Mouse (Mus musculus): ENCODE results near the gene Phospho1. TPM values are rescaled to one million over a fixed set of nuclear protein-coding genes. Genes with fewer than 3 reads are reported as not detected.
A peak's percentile ranks its signal among the peaks of the same experiment; 100 is the strongest.

Gene Phospho1
- polyA plus RNA-seq, 1 experiment = 165 TPM

DNA sequence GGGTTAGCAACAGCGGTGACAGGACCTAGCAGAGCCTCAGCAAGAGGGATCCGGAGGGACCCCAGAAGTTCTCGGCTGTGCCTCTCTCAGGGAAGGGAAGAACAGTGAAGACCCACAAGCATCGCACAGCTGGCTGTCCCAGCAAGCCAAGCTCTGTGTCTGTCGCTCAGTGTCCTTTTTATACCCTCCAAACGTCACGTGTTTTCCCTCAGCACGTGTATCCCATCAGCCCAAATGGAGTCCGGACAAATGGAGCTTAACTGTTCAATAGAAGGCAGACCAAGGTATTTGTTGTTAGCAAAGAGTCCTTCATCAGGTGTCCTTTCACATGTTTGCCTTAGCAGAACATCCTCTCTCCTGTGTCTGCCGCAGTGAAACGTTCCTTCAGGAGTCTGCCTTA lies 42.7 kb upstream of the Phospho1 start:
- Histone ChIP-seq H3K36me3 (ENCODE audit: control insufficient read depth, insufficient read depth) (no peaks in the 10 kb centered on the region), H3K27me3 (ENCODE audit: control insufficient read depth, insufficient read depth, insufficient read length) (no peaks in the 10 kb centered on the region), H3K79me2 (ENCODE audit: control insufficient read depth, insufficient read depth) (no peaks in the 10 kb centered on the region), H3K4me3 (no peak overlapping the region), H3ac (ENCODE audit: control insufficient read depth, insufficient read length) (no peak overlapping the region), H3K4me2 (ENCODE audit: low read depth) (no peak overlapping the region)
- TF ChIP-seq USF1 (IDR thresholded peaks at IDR 0.05; ENCODE audit: low read depth) = no peak
- TF ChIP-seq MYOD1 (IDR thresholded peaks at IDR 0.05; ENCODE audit: control insufficient read depth in 1 of 3, insufficient read length in 2 of 3, low read depth in 2 of 3) = no peak

- no peaks in the 10 kb centered on the region for H3K27me3 ChIP-seq (ENCODE audit: control insufficient read depth, insufficient read depth, insufficient read length)
- no peak for TF ChIP-seq USF1 (IDR thresholded peaks at IDR 0.05; ENCODE audit: low read depth)
- TF ChIP-seq POLR2AphosphoS2 (IDR thresholded peaks at IDR 0.05; ENCODE audit: insufficient read length, low read depth) = no peak
- no peak for TF ChIP-seq E2F4 (IDR thresholded peaks at IDR 0.05; ENCODE audit: insufficient read depth)
- TF ChIP-seq MYOD1 (IDR thresholded peaks at IDR 0.05; ENCODE audit: control insufficient read depth in 1 of 3, insufficient read length in 2 of 3, low read depth in 2 of 3) = peak in 1 of 3 experiments; percentile 51
- TF ChIP-seq MAX (IDR thresholded peaks at IDR 0.05; ENCODE audit: low read depth) = no peak
- TF ChIP-seq TCF12 (IDR thresholded peaks at IDR 0.05; ENCODE audit: insufficient read depth, poor library complexity, severe bottlenecking) = no peak
- TF ChIP-seq REST (IDR thresholded peaks at IDR 0.05; ENCODE audit: insufficient read depth, insufficient read length) = no peak
- no peak overlapping the region for H3K4me3 ChIP-seq
- H3K4me2 ChIP-seq (ENCODE audit: low read depth) = peak overlapping the region; percentile 13
- H3ac ChIP-seq (ENCODE audit: control insufficient read depth, insufficient read length) = no peak overlapping the region
- no peaks in the 10 kb centered on the region for H3K36me3 ChIP-seq (ENCODE audit: control insufficient read depth, insufficient read depth)
- no peaks in the 10 kb centered on the region for H3K79me2 ChIP-seq (ENCODE audit: control insufficient read depth, insufficient read depth)
Measured at GRCm38 (mm10) chr11:95783457-95783856, 40.8 kb upstream of the Phospho1 start.

DNA sequence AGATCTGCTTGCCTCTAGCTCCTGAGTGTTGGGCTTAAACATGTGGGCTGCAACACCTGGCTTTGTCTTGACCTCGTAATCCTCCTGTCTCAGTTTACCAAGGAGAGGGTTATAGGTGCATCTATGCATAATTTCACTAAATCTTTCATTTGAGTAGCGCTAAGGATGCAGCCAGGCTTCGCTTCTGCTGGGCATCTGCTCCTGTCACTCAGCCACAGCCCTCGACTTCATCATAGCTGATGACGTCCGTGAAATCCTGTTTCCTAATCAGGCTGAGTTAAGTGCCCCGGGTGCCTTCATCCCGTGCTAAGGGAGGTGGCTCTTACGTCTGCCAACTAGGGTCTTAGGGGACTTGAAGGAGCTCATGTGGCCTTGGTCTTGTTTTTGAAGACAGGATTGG lies 40.3 kb upstream of the Phospho1 start:
- TF ChIP-seq TCF12 (IDR thresholded peaks at IDR 0.05; ENCODE audit: insufficient read depth, poor library complexity, severe bottlenecking) (peak; percentile 4), E2F4 (IDR thresholded peaks at IDR 0.05; ENCODE audit: insufficient read depth) (no peak), MYOD1 (IDR thresholded peaks at IDR 0.05; ENCODE audit: control insufficient read depth in 1 of 3, insufficient read length in 2 of 3, low read depth in 2 of 3) (peak; percentile 25 to 96 (median 94)), TCF3 (IDR thresholded peaks at IDR 0.05; ENCODE audit: insufficient read length, low read depth) (peak; percentile 35)
- Histone ChIP-seq H3K36me3 (ENCODE audit: control insufficient read depth, insufficient read depth) (no peaks in the 10 kb centered on the region), H3K27me3 (ENCODE audit: control insufficient read depth, insufficient read depth, insufficient read length) (no peaks in the 10 kb centered on the region), H3K79me2 (ENCODE audit: control insufficient read depth, insufficient read depth) (no peaks in the 10 kb centered on the region), H3ac (ENCODE audit: control insufficient read depth, insufficient read length) (no peak overlapping the region), H3K4me2 (ENCODE audit: low read depth) (peak overlapping the region; percentile 13), H3K4me3 (no peak overlapping the region)

- Histone ChIP-seq H3K4me3 (no peak overlapping the region), H3K4me2 (ENCODE audit: low read depth) (no peak overlapping the region), H3ac (ENCODE audit: control insufficient read depth, insufficient read length) (no peak overlapping the region), H3K27me3 (ENCODE audit: control insufficient read depth, insufficient read depth, insufficient read length) (no peaks in the 10 kb centered on the region), H3K79me2 (ENCODE audit: control insufficient read depth, insufficient read depth) (no peaks in the 10 kb centered on the region), H3K36me3 (ENCODE audit: control insufficient read depth, insufficient read depth) (no peaks in the 10 kb centered on the region)
- no peak for TF ChIP-seq MYOD1 (IDR thresholded peaks at IDR 0.05; ENCODE audit: control insufficient read depth in 1 of 3, insufficient read length in 2 of 3, low read depth in 2 of 3)
- TF ChIP-seq MAX (IDR thresholded peaks at IDR 0.05; ENCODE audit: low read depth) = no peak
- TF ChIP-seq E2F4 (IDR thresholded peaks at IDR 0.05; ENCODE audit: insufficient read depth) = no peak
- no peak for TF ChIP-seq CEBPB (IDR thresholded peaks at IDR 0.05; ENCODE audit: insufficient read depth, poor library complexity, severe bottlenecking)
- TF ChIP-seq POLR2AphosphoS2 (IDR thresholded peaks at IDR 0.05; ENCODE audit: insufficient read length, low read depth) = no peak
- TF ChIP-seq SRF (IDR thresholded peaks at IDR 0.05; ENCODE audit: control insufficient read depth, insufficient read length, low read depth) = no peak
- no peak for TF ChIP-seq REST (IDR thresholded peaks at IDR 0.05; ENCODE audit: insufficient read depth, insufficient read length)
Measured at GRCm38 (mm10) chr11:95785675-95786074, 38.6 kb upstream of the Phospho1 start.

DNA sequence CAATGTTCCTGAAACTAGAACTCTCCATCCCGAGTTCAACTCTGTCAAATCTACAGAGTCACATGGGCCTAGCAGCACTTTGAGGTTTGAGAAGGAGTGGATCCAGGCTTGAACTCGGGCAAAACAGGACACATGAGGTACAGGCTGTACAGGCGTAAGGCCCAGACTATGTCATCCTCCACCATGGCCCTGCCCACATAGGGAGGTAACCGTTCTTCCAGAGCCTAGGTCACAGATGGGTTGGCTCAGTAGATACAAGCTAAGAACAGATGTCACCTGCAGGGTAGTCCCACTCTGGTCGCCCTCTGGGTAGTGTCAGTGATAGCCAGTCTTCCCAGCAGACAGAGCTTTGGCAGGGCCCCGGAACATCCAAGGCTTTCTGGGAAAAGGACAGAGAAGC lies 37.8 kb upstream of the Phospho1 start:
- no peaks in the 10 kb centered on the region for H3K79me2 ChIP-seq (ENCODE audit: control insufficient read depth, insufficient read depth)
- H3K27me3 ChIP-seq (ENCODE audit: control insufficient read depth, insufficient read depth, insufficient read length) = no peaks in the 10 kb centered on the region
- H3K4me3 ChIP-seq = no peak overlapping the region
- no peak overlapping the region for H3K4me2 ChIP-seq (ENCODE audit: low read depth)
- TF ChIP-seq USF1 (IDR thresholded peaks at IDR 0.05; ENCODE audit: low read depth) (no peak), TCF12 (IDR thresholded peaks at IDR 0.05; ENCODE audit: insufficient read depth, poor library complexity, severe bottlenecking) (no peak), MYOD1 (IDR thresholded peaks at IDR 0.05; ENCODE audit: control insufficient read depth in 1 of 3, insufficient read length in 2 of 3, low read depth in 2 of 3) (no peak), MAX (IDR thresholded peaks at IDR 0.05; ENCODE audit: low read depth) (no peak), MYOG (IDR thresholded peaks at IDR 0.05; ENCODE audit: control insufficient read depth in 1 of 3, insufficient read depth in 1 of 3, insufficient read length in 2 of 3, low read depth in 2 of 3) (no peak), E2F4 (IDR thresholded peaks at IDR 0.05; ENCODE audit: insufficient read depth) (no peak), POLR2A (IDR thresholded peaks at IDR 0.05; ENCODE audit: insufficient read length, low read depth) (no peak), CEBPB (IDR thresholded peaks at IDR 0.05; ENCODE audit: insufficient read depth, poor library complexity, severe bottlenecking) (no peak), POLR2AphosphoS2 (IDR thresholded peaks at IDR 0.05; ENCODE audit: insufficient read length, low read depth) (no peak), SRF (IDR thresholded peaks at IDR 0.05; ENCODE audit: control insufficient read depth, insufficient read length, low read depth) (no peak), REST (IDR thresholded peaks at IDR 0.05; ENCODE audit: insufficient read depth, insufficient read length) (no peak), TCF3 (IDR thresholded peaks at IDR 0.05; ENCODE audit: insufficient read length, low read depth) (no peak)
- no peaks in the 10 kb centered on the region for H3K36me3 ChIP-seq (ENCODE audit: control insufficient read depth, insufficient read depth)
- H3ac ChIP-seq (ENCODE audit: control insufficient read depth, insufficient read length) = no peak overlapping the region
